Mouse (Mus musculus) granulocyte monocyte progenitor cell, adult 5-6 weeks (primary cell): ENCODE measurements around the gene Lmcd1. TPM values are rescaled to one million over a fixed set of nuclear protein-coding genes. Genes with fewer than 3 reads are reported as not detected.
"Not testable (repeated sequence)": the region's sequence is repeated elsewhere in the genome, so short reads cannot be mapped to it uniquely, and the experiment has no call there.

Experiments
- ATAC-seq: replicated peaks from 2 replicates; pipeline ENCODE4 v1.8.0; 2016; ENCODE audit warnings: mild to moderate bottlenecking, moderate TSS enrichment, inconsistent platforms; ENCODE audit not compliant: poor library complexity, severe bottlenecking
- total RNA-seq, 2 experiments: library from RNA; stranded (forward) in 1 of 2; stranded (reverse) in 1 of 2; fragments of 200-712, 200-1000 nt in 1 of 2; fragments of >200 nt in 1 of 2; fragmentation: Nextera tagmentation in 1 of 2; gene quantifications; 2 replicates each; pipeline ENCODE4 v1.2.3; 2014 to 2017

Gene Lmcd1
- total RNA-seq (2014; fragmentation: Nextera tagmentation): not detected in 2 replicates
- total RNA-seq (2017): not detected in 2 replicates

- ATAC-seq: peak; percentile 85
Observed at GRCm38 (mm10) chr6:112273501-112274205, at the start of gene Lmcd1. Gene Lmcd1, plus strand, starts transcription at chr6:112273758.

- no peak for ATAC-seq
Observed at GRCm38 (mm10) chr6:112223877-112224632, 49.5 kb upstream of the Lmcd1 start.

DNA sequence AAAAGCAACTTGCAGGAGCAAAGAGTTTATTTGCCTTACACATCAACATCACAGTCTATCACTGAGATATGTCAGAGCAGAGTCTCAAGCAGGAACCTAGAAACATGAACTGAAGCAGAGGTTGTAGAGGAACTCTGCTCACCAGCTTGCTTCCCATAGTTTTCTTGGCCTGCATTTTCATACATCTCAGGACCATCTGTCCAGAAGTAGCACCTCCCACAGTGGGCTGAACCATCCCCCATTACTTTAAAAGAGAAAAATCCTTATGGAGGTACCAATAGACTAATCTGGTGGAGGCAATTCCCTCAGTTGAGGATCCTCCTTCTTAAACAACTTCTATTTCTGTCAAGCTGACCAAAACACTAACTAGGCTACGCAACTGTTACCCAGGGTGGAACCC is 36.8 kb upstream of the Lmcd1 start:
- no peak for ATAC-seq

- no peak for ATAC-seq
Observed at GRCm38 (mm10) chr6:112242216-112242615, 31.3 kb upstream of the Lmcd1 start.

GRCm38 (mm10) chr6:112245639-112246038 is 27.9 kb upstream of the Lmcd1 start:
- no peak for ATAC-seq

DNA sequence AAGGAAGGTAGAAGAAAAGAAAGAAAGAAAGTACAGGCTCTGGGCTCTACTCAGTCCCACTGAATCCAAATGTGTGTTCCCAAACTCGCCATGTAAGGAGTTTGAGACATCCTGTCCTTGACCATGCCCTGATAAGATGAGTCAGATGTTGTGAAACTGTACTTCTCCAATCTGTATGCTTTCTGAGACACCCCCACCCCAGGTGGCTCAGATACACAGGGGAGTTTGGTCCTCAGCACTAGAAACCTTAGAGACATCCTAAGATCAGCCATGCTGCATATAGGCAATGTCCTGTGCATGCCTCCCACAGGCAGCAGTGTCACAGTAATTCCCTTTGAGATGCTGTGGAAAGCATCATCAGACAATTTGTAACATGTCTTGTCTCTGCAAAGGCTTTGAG is 26.9 kb upstream of the Lmcd1 start:
- no peak for ATAC-seq

GRCm38 (mm10) chr6:112253943-112254342 is 19.6 kb upstream of the Lmcd1 start:
- ATAC-seq: not testable (repeated sequence)

- ATAC-seq: no peak
Observed at GRCm38 (mm10) chr6:112254967-112255366, 18.6 kb upstream of the Lmcd1 start.

GRCm38 (mm10) chr6:112255388-112256225 is 18.0 kb upstream of the Lmcd1 start:
- no peak for ATAC-seq

GRCm38 (mm10) chr6:112256599-112256998 is 17.0 kb upstream of the Lmcd1 start:
- ATAC-seq: no peak

GRCm38 (mm10) chr6:112261089-112261488 is 12.5 kb upstream of the Lmcd1 start:
- ATAC-seq: no peak

GRCm38 (mm10) chr6:112264321-112264720 is 9.2 kb upstream of the Lmcd1 start:
- no peak for ATAC-seq

- ATAC-seq: no peak
Observed at GRCm38 (mm10) chr6:112266631-112267030, 6.9 kb upstream of the Lmcd1 start.

DNA sequence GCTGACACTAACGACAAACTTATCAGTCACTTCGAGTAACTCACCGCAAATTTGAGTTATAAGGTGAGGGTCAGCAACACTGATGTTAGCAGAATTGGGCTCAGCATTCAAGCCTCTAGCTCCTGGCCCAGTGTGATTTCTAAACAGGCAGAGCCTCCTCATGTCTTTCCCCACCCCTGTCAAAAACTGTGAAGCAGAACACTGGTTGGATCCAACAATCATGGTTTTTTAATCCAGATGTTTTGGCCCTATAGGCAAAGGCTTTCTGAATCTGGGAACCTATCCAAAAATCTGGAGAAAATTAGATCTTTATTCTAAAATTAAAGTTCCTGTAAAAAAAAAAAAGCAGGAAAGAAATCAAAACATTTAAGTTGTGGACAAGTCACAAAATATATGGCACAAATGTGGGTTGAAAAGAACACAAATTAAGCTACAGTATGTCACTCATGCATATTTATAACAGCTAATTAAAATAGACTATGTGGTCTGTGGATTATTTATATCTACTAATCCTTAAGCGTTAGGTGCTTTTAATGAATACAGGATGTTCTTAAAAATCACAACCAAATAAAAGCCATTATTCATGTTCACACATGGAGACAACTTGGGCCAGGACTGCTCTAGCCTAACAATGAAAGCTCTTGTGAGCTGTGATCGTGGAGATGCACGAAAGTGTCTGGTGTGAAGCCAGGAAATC is 5.7 kb upstream of the Lmcd1 start:
- no peak for ATAC-seq

DNA sequence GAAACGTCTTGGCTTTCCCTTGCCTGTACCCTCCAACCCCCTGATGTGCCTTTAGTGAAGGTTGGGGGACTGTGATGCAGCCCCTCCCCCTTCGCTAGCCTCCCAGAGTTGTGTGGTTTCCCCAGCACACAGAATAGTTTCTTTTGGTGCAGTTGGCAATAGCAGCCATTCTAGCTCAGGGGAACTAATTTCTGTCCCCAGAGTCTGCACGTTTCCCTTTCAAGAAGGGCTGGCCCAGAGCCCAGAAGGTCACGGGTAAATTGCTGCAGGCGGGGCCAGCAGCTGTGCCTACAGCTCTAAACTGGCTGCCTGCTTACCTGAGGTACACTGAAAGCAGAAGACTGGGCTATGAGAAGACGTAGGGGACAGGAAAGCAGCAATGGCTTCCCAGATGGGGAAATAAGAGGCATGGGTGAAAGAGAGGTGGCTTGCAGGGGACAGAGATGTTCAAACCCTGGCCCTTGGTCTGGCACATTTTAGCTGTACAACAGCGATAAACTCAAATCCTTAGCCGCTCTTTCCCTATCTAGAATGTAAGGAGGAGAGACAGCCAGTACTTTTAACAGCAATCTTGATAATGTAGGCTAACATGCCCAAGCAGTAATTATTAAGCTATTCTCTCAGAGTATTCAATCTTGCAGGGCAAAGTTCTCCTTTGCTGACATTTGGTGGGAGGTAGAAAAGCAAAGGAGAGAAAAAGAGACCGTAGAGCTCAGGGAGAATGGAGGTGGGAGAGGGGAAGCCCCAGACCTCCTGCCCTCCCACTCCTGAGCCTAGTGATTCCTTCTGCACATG is 900 bp downstream of the Lmcd1 start:
- ATAC-seq: peak; percentile 34

- no peak for ATAC-seq
Observed at GRCm38 (mm10) chr6:112275731-112276245, 2.2 kb downstream of the Lmcd1 start.

GRCm38 (mm10) chr6:112278805-112279204 is 5.2 kb downstream of the Lmcd1 start:
- ATAC-seq: no peak

GRCm38 (mm10) chr6:112280161-112280560 is 6.6 kb downstream of the Lmcd1 start:
- ATAC-seq: no peak

- no peak for ATAC-seq
Observed at GRCm38 (mm10) chr6:112280945-112281344, 7.4 kb downstream of the Lmcd1 start.
